Mouse (Mus musculus) brain, adult 2 months (tissue): ENCODE data around the gene Plxnd1.

Source experiments
- DNase-seq: peaks from one replicate; pipeline ENCODE4 v3.0.0; 2011; ENCODE audit warnings: low read depth, low spot score

Gene Plxnd1

GRCm38 (mm10) chr6:115982889-115983288 lies 11.9 kb downstream of the Plxnd1 start:
- DNase-seq = no peak

DNA sequence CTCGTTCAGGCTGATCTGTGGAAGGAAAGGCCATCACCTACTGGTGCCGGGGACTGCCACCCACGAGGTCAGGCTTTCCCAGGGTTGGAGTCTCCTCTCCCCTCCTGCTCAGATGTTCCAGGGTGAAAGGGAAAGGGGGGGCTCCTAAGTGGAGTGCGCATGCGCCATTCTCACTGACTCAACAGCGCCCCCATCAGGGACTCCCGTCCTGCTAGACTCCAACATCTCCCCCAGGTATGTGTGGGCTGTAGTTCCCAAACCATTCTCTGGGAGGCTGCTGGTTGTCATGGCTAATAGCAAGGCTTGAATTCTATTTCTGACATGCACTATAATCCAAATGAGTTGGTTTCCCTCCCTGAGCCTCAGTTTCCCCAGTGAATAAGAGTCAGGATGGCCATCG lies 16.2 kb downstream of the Plxnd1 start:
- DNase-seq = peak; percentile 57

DNA sequence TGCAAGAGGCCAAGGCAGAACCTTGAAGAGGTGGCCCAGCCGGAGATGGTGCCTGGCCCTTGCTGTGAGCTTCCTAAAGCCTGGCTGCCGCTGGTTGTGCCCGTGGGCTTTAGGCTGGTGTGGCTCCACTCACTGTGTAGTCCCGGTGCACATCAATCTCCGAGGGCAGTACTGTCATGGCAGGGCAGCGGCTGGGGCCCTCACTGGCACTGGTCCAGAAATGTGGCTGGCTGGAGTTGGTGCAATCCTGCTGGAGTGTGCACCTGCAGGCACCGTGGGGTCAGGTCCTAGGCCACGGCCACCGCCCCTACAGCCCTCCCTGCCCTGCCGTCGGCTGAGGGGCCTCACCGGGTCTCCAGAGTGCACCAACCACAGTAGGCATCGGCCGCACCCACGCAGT lies 17.0 kb downstream of the Plxnd1 start:
- no peak for DNase-seq

DNA sequence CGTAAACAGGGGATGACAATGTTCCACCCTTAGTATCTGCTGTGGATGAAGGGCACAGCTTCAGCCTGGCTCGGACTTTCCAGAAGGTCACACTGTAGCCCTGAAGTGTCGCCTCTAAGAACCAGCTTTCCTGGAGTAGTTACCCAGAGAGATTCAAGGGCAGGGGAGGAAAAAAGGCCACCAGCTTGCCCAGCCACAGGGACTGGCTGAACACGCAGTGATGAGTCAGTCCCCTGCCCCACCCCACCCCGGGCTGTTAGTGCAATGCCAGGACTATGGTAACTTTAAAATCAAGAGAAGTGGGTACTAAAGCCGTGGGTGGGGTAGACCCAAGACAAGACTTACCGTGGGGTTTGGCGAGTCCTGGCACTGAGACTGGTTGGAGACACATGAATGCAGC lies 19.2 kb downstream of the Plxnd1 start:
- no peak for DNase-seq

DNA sequence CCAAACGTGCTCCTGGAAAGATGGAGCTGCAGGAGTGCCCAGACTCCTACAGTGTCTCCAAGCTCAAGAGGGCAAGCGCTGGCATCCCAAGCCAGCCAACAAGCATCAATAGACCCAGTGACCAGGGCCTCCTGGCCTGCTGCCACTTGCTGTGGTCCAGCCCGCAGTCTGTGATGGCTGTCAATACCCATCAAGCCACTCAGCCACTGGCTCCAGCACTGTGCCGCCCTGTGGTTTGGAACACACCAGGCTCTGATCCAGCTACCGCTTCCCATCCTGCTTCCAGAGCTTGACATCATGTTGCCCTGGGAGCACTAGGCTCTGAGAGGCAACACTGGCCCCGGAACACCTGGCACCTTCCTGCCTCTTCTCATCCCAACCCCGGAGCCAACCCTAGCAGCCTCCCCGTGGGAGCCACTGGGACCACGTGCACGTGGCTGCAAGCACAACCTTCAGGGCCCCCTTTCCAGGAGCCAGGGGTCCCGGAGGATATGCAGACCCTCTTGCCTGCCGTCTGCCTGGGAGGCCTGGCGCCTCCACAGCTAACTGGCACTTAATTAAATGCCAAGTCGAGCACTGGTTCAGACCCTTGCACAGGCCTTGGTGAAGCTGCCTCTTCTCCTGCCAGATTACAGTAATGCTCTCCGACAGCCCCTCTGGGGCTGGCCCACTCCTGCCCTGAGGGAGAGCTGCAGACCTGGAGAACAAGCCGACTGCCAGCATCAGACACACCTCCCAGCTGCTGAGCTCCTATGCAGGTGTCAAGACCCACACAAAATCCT lies 20.7 kb downstream of the Plxnd1 start:
- DNase-seq = peak; percentile 65

DNA sequence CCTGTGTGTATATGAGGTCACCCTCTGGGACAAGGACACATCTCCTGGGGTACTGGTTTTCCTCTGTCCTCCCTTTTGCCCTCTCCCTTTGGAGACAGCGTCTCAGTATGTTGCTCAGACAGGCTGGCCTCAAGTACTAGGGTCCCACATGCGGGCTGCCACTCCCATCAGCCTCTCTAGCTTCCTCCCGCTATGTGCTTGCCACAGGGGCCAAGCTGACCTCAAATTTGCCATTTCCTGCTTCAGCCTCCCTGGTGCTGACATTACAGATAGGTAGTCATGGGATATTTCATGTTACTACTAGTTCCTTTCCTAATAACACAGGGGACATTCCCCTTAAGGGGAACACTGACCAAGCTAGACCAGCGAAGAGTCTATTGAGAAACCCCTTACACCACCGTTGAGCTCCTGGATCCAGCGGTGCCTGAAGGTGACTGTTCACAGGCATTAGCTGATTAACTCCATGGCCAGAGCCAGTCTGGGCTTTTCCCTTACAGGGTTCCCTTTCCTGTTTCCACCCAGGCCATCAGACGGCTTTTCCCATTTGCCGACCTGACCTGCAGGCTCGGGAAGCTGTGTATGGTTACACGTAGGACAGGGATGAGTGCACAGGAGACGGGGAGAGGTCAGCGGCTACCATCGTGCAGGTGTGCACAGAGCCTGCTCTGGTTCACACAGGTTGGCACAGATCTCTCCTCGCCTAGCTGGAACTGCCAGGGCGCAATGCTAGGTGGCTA lies 21.5 kb downstream of the Plxnd1 start:
- no peak for DNase-seq

- no peak for DNase-seq
These were observed 22.6 kb downstream of the Plxnd1 start for GRCm38 (mm10) chr6:115972083-115972764.

DNA sequence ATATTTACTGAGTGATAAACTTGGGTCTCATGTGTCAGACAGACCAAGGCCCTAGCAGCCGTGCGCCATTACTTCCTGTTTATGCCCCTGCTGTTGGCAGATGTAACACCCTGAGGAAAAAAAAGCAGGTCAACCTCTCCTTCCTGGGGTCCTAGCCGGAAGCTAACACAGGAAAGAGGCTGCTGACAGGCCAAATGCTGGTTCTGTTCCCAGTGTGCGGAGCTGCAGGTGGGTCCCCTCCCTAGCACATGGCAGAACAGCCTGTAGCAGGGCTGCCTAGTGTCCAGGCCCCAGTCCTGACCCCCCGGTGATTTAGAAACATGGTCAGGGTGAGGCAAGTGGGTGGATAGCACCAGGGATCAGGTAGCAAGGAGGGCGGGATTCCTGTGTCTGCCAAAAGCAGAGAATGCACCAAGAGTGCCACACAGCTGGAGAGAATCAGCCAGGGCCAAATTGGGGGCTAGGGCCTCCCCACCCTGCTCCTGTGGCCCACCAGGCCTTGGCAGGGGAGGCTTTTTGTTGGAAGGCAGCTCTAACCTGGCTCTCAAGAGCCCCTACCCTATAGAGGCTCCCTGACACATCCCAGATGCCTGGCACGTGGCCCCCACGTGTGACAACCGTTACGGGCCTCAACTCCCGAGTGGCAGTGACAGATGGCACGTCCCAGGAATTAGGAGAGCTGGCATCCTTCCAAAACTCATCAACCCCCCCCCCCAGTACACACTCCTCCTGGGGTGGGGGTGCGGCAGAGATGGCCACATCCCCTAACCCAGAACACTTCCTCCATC lies 23.3 kb downstream of the Plxnd1 start:
- no peak for DNase-seq

DNA sequence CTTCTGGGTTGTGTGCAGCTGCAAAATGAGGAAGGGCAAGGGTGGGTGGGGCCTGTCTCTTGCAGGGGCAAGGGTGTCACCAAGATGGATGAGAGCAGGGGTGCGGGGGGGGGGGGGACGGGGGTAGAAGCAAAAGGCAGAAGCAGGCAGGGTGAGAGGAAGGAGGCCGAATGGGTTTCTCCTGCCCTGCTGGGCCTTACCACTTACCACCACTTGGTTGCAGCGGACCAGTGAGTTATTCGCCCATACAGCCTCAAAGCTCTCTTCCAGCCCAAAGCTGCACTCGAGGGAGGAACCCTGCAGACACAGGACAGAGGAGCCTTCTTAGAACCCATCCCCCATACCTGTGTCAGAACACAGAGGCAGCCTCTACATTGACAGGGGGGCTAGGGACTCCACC lies 24.9 kb downstream of the Plxnd1 start:
- DNase-seq = no peak

- no peak for DNase-seq
These were observed 25.7 kb downstream of the Plxnd1 start for GRCm38 (mm10) chr6:115969103-115969502.

- peak; percentile 76 for DNase-seq
These were observed 26.1 kb downstream of the Plxnd1 start for GRCm38 (mm10) chr6:115968700-115969099.

- peak; percentile 96 for DNase-seq
These were observed 26.7 kb downstream of the Plxnd1 start for GRCm38 (mm10) chr6:115968086-115968485.

GRCm38 (mm10) chr6:115967291-115967880 lies 27.4 kb downstream of the Plxnd1 start:
- peak; percentile 79 for DNase-seq

GRCm38 (mm10) chr6:115966227-115966966 lies 28.4 kb downstream of the Plxnd1 start:
- DNase-seq = peak; percentile 34

- DNase-seq = no peak
These were observed 31.1 kb downstream of the Plxnd1 start for GRCm38 (mm10) chr6:115963656-115964055.

- DNase-seq = peak; percentile 25
These were observed 32.2 kb downstream of the Plxnd1 start for GRCm38 (mm10) chr6:115962439-115963085.

GRCm38 (mm10) chr6:115961743-115962142 lies 33.1 kb downstream of the Plxnd1 start:
- DNase-seq = peak; percentile 43

DNA sequence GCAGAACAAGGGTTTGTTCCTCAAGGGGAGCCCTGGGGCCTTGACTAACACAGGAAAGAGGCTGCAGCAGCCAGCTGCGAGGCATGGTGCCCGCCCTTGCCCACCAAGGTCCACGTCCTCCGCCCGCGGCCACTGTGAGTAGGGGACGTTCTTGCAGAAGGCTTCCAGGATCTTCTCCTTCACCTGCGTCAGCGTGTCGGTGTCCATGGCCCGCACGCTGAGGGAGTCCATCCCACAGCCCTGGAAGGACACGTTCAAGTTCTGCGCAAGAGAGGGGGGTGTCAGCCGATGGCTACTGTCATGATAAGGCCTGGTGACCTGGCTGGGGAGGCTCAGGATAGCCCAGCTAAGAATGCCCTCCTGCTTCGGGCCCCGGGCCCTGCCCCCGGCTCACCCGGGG lies 34.5 kb downstream of the Plxnd1 start:
- no peak for DNase-seq

DNA sequence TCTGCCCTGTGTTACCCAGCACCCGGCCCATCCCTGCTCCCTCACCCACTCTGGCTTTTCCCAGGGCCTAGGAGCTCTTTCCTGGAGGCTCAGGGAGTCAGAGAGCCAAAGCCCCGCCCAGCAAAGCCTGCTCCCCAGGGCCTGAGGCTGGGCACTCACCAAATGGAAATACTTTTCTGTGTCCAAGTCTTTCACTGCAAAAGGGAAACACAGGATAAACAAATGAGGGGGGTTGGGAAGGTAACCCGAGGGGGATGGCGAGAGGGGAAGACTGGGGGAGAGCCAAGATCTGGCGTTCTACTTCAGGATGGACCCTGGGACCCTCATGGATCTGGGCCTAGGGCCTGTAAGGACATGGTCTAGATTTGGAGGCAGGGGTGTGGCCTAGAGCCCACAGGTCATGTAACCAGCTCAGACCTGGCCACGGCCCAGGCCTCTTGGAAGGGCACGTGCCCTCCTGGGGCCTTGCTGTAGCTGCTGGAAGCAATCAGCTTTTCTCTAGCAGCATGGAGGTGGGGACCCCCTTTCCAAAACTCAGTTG lies 35.6 kb downstream of the Plxnd1 start:
- no peak for DNase-seq

DNA sequence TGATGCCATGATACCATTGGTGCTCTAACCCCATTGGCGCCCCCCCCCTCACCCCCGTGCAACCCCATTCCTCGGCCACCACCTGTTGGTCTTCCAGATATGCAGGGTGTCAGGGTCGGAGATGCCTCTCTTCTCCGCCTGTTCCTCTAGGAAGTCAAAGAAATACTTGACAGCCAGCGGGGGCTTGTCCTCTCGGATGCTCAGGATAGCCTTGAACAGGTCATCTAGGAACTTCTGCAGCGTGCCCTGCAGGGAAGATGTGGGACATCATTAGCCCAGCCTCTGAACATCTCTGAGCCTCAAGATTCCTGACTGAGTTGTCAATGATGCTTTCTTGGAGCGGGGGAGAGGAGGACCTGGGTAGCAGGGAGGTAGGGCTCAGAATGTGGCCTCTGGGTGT lies 36.4 kb downstream of the Plxnd1 start:
- DNase-seq = no peak
